Mouse (Mus musculus) kidney, adult 2 months (tissue): ENCODE data around the gene Stk39. TPM values are rescaled to one million over a fixed set of nuclear protein-coding genes. Genes with fewer than 3 reads are reported as not detected.

Source experiments
- DNase-seq: peaks from one replicate; pipeline ENCODE4 v3.0.0; 2021
- H3K27ac ChIP-seq: fragments of 200-500 bp; 2 replicates; pipeline ENCODE4 v1.5.1; 2012; ENCODE audit warnings: low read depth, low read length, control low read depth, inconsistent platforms; ENCODE audit not compliant: insufficient read depth
- H3K27me3 ChIP-seq: fragments of 200-500 bp; replicated peaks from 2 replicates; pipeline ENCODE4 v1.6.1; 2012; ENCODE audit warnings: mild to moderate bottlenecking, moderate library complexity, low read length, inconsistent platforms; ENCODE audit not compliant: control insufficient read depth, insufficient read depth
- H3K36me3 ChIP-seq: fragments of 200-500 bp; 2 replicates; pipeline ENCODE4 v1.6.1; 2012; ENCODE audit warnings: mild to moderate bottlenecking, moderate library complexity, low read length, inconsistent platforms; ENCODE audit not compliant: control insufficient read depth, insufficient read depth
- H3K4me1 ChIP-seq: fragments of 200-500 bp; 2 replicates; pipeline ENCODE4 v1.6.1; 2011; ENCODE audit warnings: low read length; ENCODE audit not compliant: control insufficient read depth, insufficient read depth
- H3K4me3 ChIP-seq: fragments of 200-500 bp; 2 replicates; pipeline ENCODE4 v1.5.1; 2011; ENCODE audit warnings: mild to moderate bottlenecking, low read depth, low read length, control low read depth; ENCODE audit not compliant: insufficient read depth
- CTCF ChIP-seq: fragments of 200-500 bp; conservative IDR thresholded peaks from 2 replicates; pipeline ENCODE4 v1.5.1; 2011; ENCODE audit warnings: low read depth, mild to moderate bottlenecking, control low read depth, low read length, moderate library complexity, mixed read lengths; ENCODE audit not compliant: insufficient read depth, insufficient read length
- POLR2A ChIP-seq: fragments of 200-500 bp; IDR thresholded peaks from one replicate; pipeline ENCODE4 v1.6.1; 2011; ENCODE audit warnings: low read depth, low read length, control low read depth
- WGBS: fragments of 180-500 bp; shearing (Covaris S2); methylation state at CpG from one replicate; pipeline ENCODE4 v1.1.7; 2018; 5-methylcytosine and 5-hydroxymethylcytosine counted together
- polyA plus RNA-seq: library from polyadenylated mRNA; depleted of rRNA; stranded (reverse); fragments of >200 nt; gene quantifications from 2 replicates; pipeline ENCODE4 v1.2.3, GENCODE M21; 2012

Gene Stk39
- polyA plus RNA-seq, 1 experiment, result 14.6 TPM

DNA sequence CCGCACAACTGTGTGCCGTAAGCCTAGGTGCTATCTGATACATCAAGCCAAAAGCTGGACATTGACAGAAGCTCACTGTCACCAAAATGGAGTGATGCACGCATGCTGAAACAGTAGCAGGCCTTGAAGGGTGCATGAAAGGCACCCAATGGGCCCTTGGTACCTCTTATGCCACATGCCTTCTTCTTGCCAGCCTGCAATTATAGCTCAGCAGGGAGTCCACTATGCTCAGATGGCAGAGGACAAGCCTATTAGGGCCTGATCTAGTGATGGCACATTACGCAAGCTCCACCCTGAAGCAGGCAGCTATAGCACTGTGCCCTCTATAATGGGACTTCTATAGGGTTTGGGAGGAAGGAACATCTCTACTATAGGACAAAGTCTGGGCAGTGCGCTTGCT, 10.8 kb upstream of the Stk39 start:
- TF ChIP-seq POLR2A (no peak), CTCF (no peak)
- WGBS, result 97% methylated on average over 5 of the region's 5 CpGs
- Histone ChIP-seq H3K27me3 (no peaks in the 10 kb centered on the region), H3K4me3 (no peak overlapping the region), H3K4me1 (no peaks in the 10 kb centered on the region), H3K27ac (no peak overlapping the region), H3K36me3 (no peaks in the 10 kb centered on the region)
- DNase-seq, result no peak

- H3K27ac ChIP-seq, result no peak overlapping the region
- H3K4me3 ChIP-seq, result no peak overlapping the region
- DNase-seq, result no peak
- TF ChIP-seq POLR2A (no peak), CTCF (no peak)
- H3K36me3 ChIP-seq, result no peaks in the 10 kb centered on the region
- no peaks in the 10 kb centered on the region for H3K27me3 ChIP-seq
- WGBS, result 91% methylated on average over 10 of the region's 10 CpGs
- H3K4me1 ChIP-seq, result no peaks in the 10 kb centered on the region
Observed at GRCm38 (mm10) chr2:68479823-68480222, 7.8 kb upstream of the Stk39 start.

GRCm38 (mm10) chr2:68472921-68473320, 853 bp upstream of the Stk39 start:
- no peak overlapping the region for H3K4me3 ChIP-seq
- H3K27ac ChIP-seq, result peak overlapping the region; percentile 98
- peak; percentile 10 for DNase-seq
- H3K27me3 ChIP-seq, result no peaks in the 10 kb centered on the region
- 54% methylated on average over 4 of the region's 4 CpGs for WGBS
- peaks cover 5% of the 10 kb centered on the region; the same call in 1 of the 2 replicates for H3K4me1 ChIP-seq
- no peaks in the 10 kb centered on the region for H3K36me3 ChIP-seq
- TF ChIP-seq CTCF, result no peak
- no peak for TF ChIP-seq POLR2A

GRCm38 (mm10) chr2:68472551-68472910, 463 bp upstream of the Stk39 start:
- TF ChIP-seq POLR2A, result no peak
- no peak for TF ChIP-seq CTCF
- H3K36me3 ChIP-seq, result no peaks in the 10 kb centered on the region
- 12% methylated on average over 5 of the region's 5 CpGs for WGBS
- H3K27me3 ChIP-seq, result no peaks in the 10 kb centered on the region
- peaks cover 6% of the 10 kb centered on the region; the same call in 1 of the 2 replicates for H3K4me1 ChIP-seq
- DNase-seq, result no peak
- H3K4me3 ChIP-seq, result peak overlapping the region; percentile 99
- H3K27ac ChIP-seq, result peak overlapping the region; percentile 98

- Histone ChIP-seq H3K36me3 (no peaks in the 10 kb centered on the region), H3K4me1 (peaks cover 8% of the 10 kb centered on the region; the same call in 1 of the 2 replicates), H3K27me3 (no peaks in the 10 kb centered on the region), H3K4me3 (peak overlapping the region; percentile 99), H3K27ac (peak overlapping the region; percentile 98; the same call in 1 of the 2 replicates)
- under 1% methylated on average over 87 of the region's 87 CpGs for WGBS
- TF ChIP-seq CTCF (no peak), POLR2A (no peak)
- DNase-seq, result peak; percentile 66
Observed at GRCm38 (mm10) chr2:68470891-68471758, 943 bp downstream of the Stk39 start.

- WGBS, result 64% methylated on average over 3 of the region's 3 CpGs
- H3K27me3 ChIP-seq, result no peaks in the 10 kb centered on the region
- H3K27ac ChIP-seq, result 0 out of 2 replicates have a peak overlapping the region, but pooled peaks have one; percentile 13
- H3K4me3 ChIP-seq, result no peak overlapping the region
- no peak for TF ChIP-seq POLR2A
- no peak for TF ChIP-seq CTCF
- no peaks in the 10 kb centered on the region for H3K36me3 ChIP-seq
- no peak for DNase-seq
- H3K4me1 ChIP-seq, result peaks cover 8% of the 10 kb centered on the region; the same call in 1 of the 2 replicates
Observed at GRCm38 (mm10) chr2:68469491-68469890, 2.6 kb downstream of the Stk39 start.

- DNase-seq, result peak; percentile 66
- H3K4me3 ChIP-seq, result no peak overlapping the region
- WGBS, result 49% methylated on average over 7 of the region's 7 CpGs
- no peaks in the 10 kb centered on the region for H3K27me3 ChIP-seq
- H3K36me3 ChIP-seq, result no peaks in the 10 kb centered on the region
- TF ChIP-seq POLR2A (no peak), CTCF (peak; percentile 56; the same call in 1 of the 2 replicates)
- no peak overlapping the region for H3K27ac ChIP-seq
- peaks cover 8% of the 10 kb centered on the region; the same call in 1 of the 2 replicates for H3K4me1 ChIP-seq
Observed at GRCm38 (mm10) chr2:68468698-68469097, 3.4 kb downstream of the Stk39 start.
